Mouse (Mus musculus) embryonic facial prominence, embryonic 11.5 days (tissue): ENCODE data around the gene Ano1. TPM values are rescaled to one million over a fixed set of nuclear protein-coding genes. Genes with fewer than 3 reads are reported as not detected.

Experiments used
- ATAC-seq: fragments of 200-750 bp; cut with Nextera tagmentation; replicated peaks from 2 replicates; pipeline ENCODE4 v1.8.0; 2017; ENCODE audit warnings: low read depth; ENCODE audit not compliant: insufficient number of reproducible peaks, low FRiP score, low TSS enrichment
- DNase-seq: peaks from one replicate; pipeline ENCODE4 v3.0.0-alpha.2; 2015; ENCODE audit warnings: low spot score
- H3K27ac ChIP-seq: fragments of 300-500 bp; sonication (generic); replicated peaks from 2 replicates; pipeline ENCODE4 v1.5.1; 2014; ENCODE audit warnings: mild to moderate bottlenecking, low read depth, low read length, control low read depth
- H3K27me3 ChIP-seq: fragments of 300-500 bp; sonication (generic); 2 replicates; pipeline ENCODE4 v1.6.1; 2014; ENCODE audit warnings: mild to moderate bottlenecking, low read length, moderate library complexity, mixed read lengths; ENCODE audit not compliant: control insufficient read depth, insufficient read depth
- H3K36me3 ChIP-seq: fragments of 300-500 bp; sonication (generic); replicated peaks from 2 replicates; pipeline ENCODE4 v1.6.1; 2014; ENCODE audit warnings: low read depth, mild to moderate bottlenecking, low read length, moderate library complexity, mixed read lengths; ENCODE audit not compliant: control insufficient read depth, insufficient read depth
- H3K4me1 ChIP-seq: fragments of 300-500 bp; sonication (generic); 2 replicates; pipeline ENCODE4 v1.6.1; 2014; ENCODE audit warnings: low read length, mixed read lengths; ENCODE audit not compliant: control insufficient read depth, insufficient read depth
- H3K4me2 ChIP-seq: fragments of 300-500 bp; sonication (generic); 2 replicates; pipeline ENCODE4 v1.6.1; 2014; ENCODE audit warnings: low read depth, mild to moderate bottlenecking, control low read depth, low read length, moderate library complexity
- H3K4me3 ChIP-seq: fragments of 300-500 bp; sonication (generic); 2 replicates; pipeline ENCODE4 v1.5.1; 2014; ENCODE audit warnings: low read depth, low read length, control low read depth
- H3K9ac ChIP-seq: fragments of 300-500 bp; sonication (generic); replicated peaks from 2 replicates; pipeline ENCODE4 v1.6.1; 2014; ENCODE audit warnings: mild to moderate bottlenecking, control low read depth, low read length
- H3K9me3 ChIP-seq: fragments of 300-500 bp; sonication (generic); replicated peaks from 2 replicates; pipeline ENCODE4 v1.6.1; 2016; ENCODE audit warnings: mild to moderate bottlenecking, low read length, inconsistent platforms, mixed read lengths; ENCODE audit not compliant: control insufficient read depth
- WGBS: fragments of 180-500 bp; shearing (Covaris S2); extraction: QIAGEN DNeasy Blood & Tissue Kit; methylation state at CpG from one replicate; pipeline ENCODE4 v1.1.7; 2014; 5-methylcytosine and 5-hydroxymethylcytosine counted together
- polyA plus RNA-seq: library from polyadenylated mRNA; unstranded; fragments of >200 nt; fragmentation: Nextera tagmentation; extraction: Ambion mirVana; gene quantifications from 2 replicates; pipeline ENCODE4 v1.2.1, GENCODE M21; 2014

The Ano1 gene
- polyA plus RNA-seq, 1 experiment from 2014 or later, result 10.0 TPM

- H3K27me3 ChIP-seq, result no peaks in the 10 kb centered on the region; the same call in 1 of the 2 replicates
- WGBS, result 8% methylated on average over 4 of the region's 4 CpGs
- H3K4me2 ChIP-seq, result no peak overlapping the region
- no peaks in the 10 kb centered on the region for H3K4me1 ChIP-seq
- no peak overlapping the region for H3K27ac ChIP-seq
- ATAC-seq, result no peak
- H3K4me3 ChIP-seq, result no peak overlapping the region
- no peaks in the 10 kb centered on the region for H3K9me3 ChIP-seq
- H3K9ac ChIP-seq, result no peak overlapping the region
- no peaks in the 10 kb centered on the region; the same call in 1 of the 2 replicates for H3K36me3 ChIP-seq
- peak; percentile 72 for DNase-seq
Measured at GRCm38 (mm10) chr7:144583619-144584018, 168.2 kb downstream of the Ano1 start.

GRCm38 (mm10) chr7:144582284-144582980, 169.3 kb downstream of the Ano1 start, which contains the start of gene Fadd:
Fadd (minus strand) TSS chr7:144582463.
- Histone ChIP-seq H3K27me3 (no peaks in the 10 kb centered on the region; the same call in 1 of the 2 replicates), H3K27ac (peak within 1 kb of the TSS; percentile 84), H3K36me3 (no peaks in the 10 kb centered on the region; the same call in 1 of the 2 replicates), H3K4me3 (peak within 1 kb of the TSS; percentile 75), H3K4me1 (no peaks in the 10 kb centered on the region), H3K9ac (peak within 1 kb of the TSS; percentile 87), H3K4me2 (peak within 1 kb of the TSS; percentile 84), H3K9me3 (no peaks in the 10 kb centered on the region)
- peak; percentile 83 for ATAC-seq
- WGBS, result 1% methylated on average over 34 of the region's 34 CpGs
- peak; percentile 96 for DNase-seq

GRCm38 (mm10) chr7:144581559-144582283, 170.1 kb downstream of the Ano1 start:
- Histone ChIP-seq H3K9ac (peak overlapping the region; percentile 87), H3K9me3 (no peaks in the 10 kb centered on the region), H3K36me3 (no peaks in the 10 kb centered on the region; the same call in 1 of the 2 replicates), H3K27ac (peak overlapping the region; percentile 84), H3K4me3 (peak overlapping the region; percentile 75), H3K27me3 (no peaks in the 10 kb centered on the region), H3K4me2 (peak overlapping the region; percentile 84), H3K4me1 (no peaks in the 10 kb centered on the region)
- DNase-seq, result peak; percentile 89
- peak; percentile 68 for ATAC-seq
- 2% methylated on average over 43 of the region's 43 CpGs for WGBS

- Histone ChIP-seq H3K4me1 (no peaks in the 10 kb centered on the region), H3K27ac (no peak overlapping the region), H3K4me3 (no peak overlapping the region), H3K4me2 (no peak overlapping the region), H3K27me3 (no peaks in the 10 kb centered on the region), H3K9me3 (no peaks in the 10 kb centered on the region), H3K9ac (no peak overlapping the region), H3K36me3 (no peaks in the 10 kb centered on the region; the same call in 1 of the 2 replicates)
- 88% methylated on average over 5 of the region's 5 CpGs for WGBS
- DNase-seq, result no peak
- no peak for ATAC-seq
Measured at GRCm38 (mm10) chr7:144577876-144578275, 173.9 kb downstream of the Ano1 start.

GRCm38 (mm10) chr7:144572234-144572633, 179.5 kb downstream of the Ano1 start:
- no peaks in the 10 kb centered on the region for H3K4me1 ChIP-seq
- ATAC-seq (no peak), DNase-seq (no peak)
- no peaks in the 10 kb centered on the region for H3K36me3 ChIP-seq
- H3K9ac ChIP-seq, result no peak overlapping the region
- H3K4me2 ChIP-seq, result no peak overlapping the region
- WGBS, result 83% methylated on average over 5 of the region's 5 CpGs
- H3K27ac ChIP-seq, result no peak overlapping the region
- H3K4me3 ChIP-seq, result no peak overlapping the region
- H3K27me3 ChIP-seq, result no peaks in the 10 kb centered on the region
- no peaks in the 10 kb centered on the region for H3K9me3 ChIP-seq

GRCm38 (mm10) chr7:144571598-144571997, 180.2 kb downstream of the Ano1 start:
- Histone ChIP-seq H3K27ac (no peak overlapping the region), H3K9ac (no peak overlapping the region), H3K4me1 (no peaks in the 10 kb centered on the region), H3K4me3 (no peak overlapping the region), H3K4me2 (no peak overlapping the region), H3K27me3 (no peaks in the 10 kb centered on the region), H3K9me3 (no peaks in the 10 kb centered on the region), H3K36me3 (no peaks in the 10 kb centered on the region)
- ATAC-seq, result no peak
- DNase-seq, result no peak

GRCm38 (mm10) chr7:144569428-144569827, 182.3 kb downstream of the Ano1 start:
- no peak overlapping the region for H3K27ac ChIP-seq
- DNase-seq, result no peak
- H3K9me3 ChIP-seq, result no peaks in the 10 kb centered on the region
- no peaks in the 10 kb centered on the region for H3K27me3 ChIP-seq
- 81% methylated on average over 7 of the region's 7 CpGs for WGBS
- H3K4me2 ChIP-seq, result no peak overlapping the region
- no peak for ATAC-seq
- H3K4me3 ChIP-seq, result no peak overlapping the region
- no peak overlapping the region for H3K9ac ChIP-seq
- H3K36me3 ChIP-seq, result no peaks in the 10 kb centered on the region
- H3K4me1 ChIP-seq, result no peaks in the 10 kb centered on the region

- no peak overlapping the region for H3K9ac ChIP-seq
- no peaks in the 10 kb centered on the region for H3K27me3 ChIP-seq
- no peak overlapping the region for H3K27ac ChIP-seq
- no peak for ATAC-seq
- DNase-seq, result no peak
- H3K4me2 ChIP-seq, result no peak overlapping the region
- H3K9me3 ChIP-seq, result no peaks in the 10 kb centered on the region
- H3K4me3 ChIP-seq, result no peak overlapping the region
- H3K36me3 ChIP-seq, result no peaks in the 10 kb centered on the region
- H3K4me1 ChIP-seq, result no peaks in the 10 kb centered on the region
Measured at GRCm38 (mm10) chr7:144568091-144568490, 183.7 kb downstream of the Ano1 start.
